Mouse (Mus musculus): ENCODE measurements around the gene Ccr10. TPM values are rescaled to one million over a fixed set of nuclear protein-coding genes. Genes with fewer than 3 reads are reported as not detected.

Ccr10 gene
- not detected in 2 replicates for polyA plus RNA-seq (2011; ENCODE audit: insufficient read depth, insufficient read length, low read depth, missing spikeins)

DNA sequence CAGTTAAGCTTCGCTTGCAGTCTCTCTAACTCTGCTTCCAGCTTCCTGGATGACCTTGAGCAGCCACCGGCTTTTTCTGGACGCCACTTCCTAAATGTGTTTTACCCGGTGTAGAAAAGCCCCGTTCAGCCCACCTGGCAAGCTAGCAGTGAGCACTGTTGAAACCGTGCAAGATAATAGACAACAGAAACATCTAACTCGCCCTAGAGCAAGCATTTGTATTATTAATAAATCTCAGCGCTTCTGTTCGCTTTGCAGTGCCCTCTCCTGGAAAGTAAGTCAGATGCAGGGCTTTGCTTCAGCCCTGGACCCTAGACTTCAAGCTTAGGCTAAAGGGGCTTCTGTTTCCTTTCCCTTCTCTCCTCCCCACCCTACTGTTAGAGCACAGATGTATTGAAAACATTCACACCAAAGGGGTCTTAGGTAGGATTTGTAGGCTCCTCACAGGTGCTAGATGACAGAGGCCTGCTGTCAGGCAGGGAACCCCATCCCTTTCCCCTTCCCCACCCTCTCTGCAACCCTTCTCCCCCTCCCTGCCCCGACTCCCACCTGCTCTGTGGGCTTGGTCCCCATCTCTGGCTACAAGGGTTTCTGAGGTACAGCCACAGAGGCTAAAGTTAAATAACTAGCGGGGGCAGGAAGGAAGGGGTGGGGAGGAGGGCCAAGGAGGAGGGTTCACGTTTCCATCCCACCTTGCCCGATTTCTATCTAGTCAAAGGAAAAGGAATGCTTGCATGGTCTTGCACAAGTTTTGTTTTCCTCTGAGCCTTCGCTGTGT lies at the start of gene Ccr10:
Gene Ccr10 (minus strand): TSS at position 593 of the 778 bp plus-strand sequence.
- Histone ChIP-seq H3K27ac (ENCODE audit: insufficient read depth, low read length) (no peak within 1 kb of the TSS), H3K27me3 (ENCODE audit: control insufficient read depth, insufficient read depth, low read length, poor library complexity, severe bottlenecking) (peaks cover 9% of the 10 kb centered on the region), H3K4me1 (ENCODE audit: control insufficient read depth, insufficient read depth, low read length) (no peaks in the 10 kb centered on the region), H3K9me3 (replicated peaks; ENCODE audit: control insufficient read depth, insufficient read depth, low read length, poor library complexity, severe bottlenecking) (no peaks in the 10 kb centered on the region), H3K36me3 (ENCODE audit: control insufficient read depth, insufficient read depth, low read length, poor library complexity, severe bottlenecking) (no peaks in the 10 kb centered on the region), H3K4me3 (ENCODE audit: low read depth, low read length) (peak within 1 kb of the TSS; percentile 52), H3K9ac (ENCODE audit: low read depth, poor library complexity, severe bottlenecking) (no peak within 1 kb of the TSS)
- TF ChIP-seq EP300 (IDR thresholded peaks at IDR 0.05; ENCODE audit: insufficient read depth, low read depth, low read length) (no peak), CTCF (IDR thresholded peaks at IDR 0.05; ENCODE audit: low read depth, low read length) (peak; percentile 5), POLR2A (IDR thresholded peaks at IDR 0.05; ENCODE audit: insufficient read depth, low read length) (no peak)

DNA sequence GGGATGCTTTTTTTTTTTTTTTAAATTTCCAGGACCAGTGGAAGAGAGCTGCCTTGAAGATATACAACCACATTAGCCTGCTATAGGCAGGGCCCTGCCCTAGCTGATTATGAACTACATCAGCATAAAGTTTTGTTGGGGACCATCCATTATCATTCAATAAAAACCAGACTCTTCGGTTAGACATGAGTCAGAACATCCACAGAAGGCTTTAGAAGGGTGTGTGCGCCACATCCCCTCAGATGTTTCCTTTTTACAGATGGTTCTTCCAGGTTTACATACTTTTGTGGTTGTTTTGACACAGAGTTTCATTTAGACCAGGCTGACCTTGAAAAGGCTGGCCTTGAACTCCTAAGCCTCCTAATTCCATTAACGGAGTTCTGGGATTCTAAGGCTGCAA lies 49.1 kb upstream of the Ccr10 start:
- TF ChIP-seq POLR2A (IDR thresholded peaks at IDR 0.05; ENCODE audit: insufficient read depth, low read length) (no peak), EP300 (IDR thresholded peaks at IDR 0.05; ENCODE audit: insufficient read depth, low read depth, low read length) (no peak), CTCF (IDR thresholded peaks at IDR 0.05; ENCODE audit: low read depth, low read length) (no peak)
- Histone ChIP-seq H3K27ac (ENCODE audit: insufficient read depth, low read length) (no peak overlapping the region), H3K4me3 (ENCODE audit: low read depth, low read length) (no peak overlapping the region), H3K9me3 (replicated peaks; ENCODE audit: control insufficient read depth, insufficient read depth, low read length, poor library complexity, severe bottlenecking) (no peaks in the 10 kb centered on the region), H3K4me1 (ENCODE audit: control insufficient read depth, insufficient read depth, low read length) (no peaks in the 10 kb centered on the region), H3K9ac (ENCODE audit: low read depth, poor library complexity, severe bottlenecking) (no peak overlapping the region), H3K27me3 (ENCODE audit: control insufficient read depth, insufficient read depth, low read length, poor library complexity, severe bottlenecking) (no peaks in the 10 kb centered on the region), H3K36me3 (ENCODE audit: control insufficient read depth, insufficient read depth, low read length, poor library complexity, severe bottlenecking) (no peaks in the 10 kb centered on the region)

GRCm38 (mm10) chr11:101221306-101221986 lies 46.2 kb upstream of the Ccr10 start:
- Histone ChIP-seq H3K36me3 (ENCODE audit: control insufficient read depth, insufficient read depth, low read length, poor library complexity, severe bottlenecking) (peaks cover 10% of the 10 kb centered on the region), H3K9ac (ENCODE audit: low read depth, poor library complexity, severe bottlenecking) (no peak overlapping the region), H3K4me1 (ENCODE audit: control insufficient read depth, insufficient read depth, low read length) (no peaks in the 10 kb centered on the region), H3K27me3 (ENCODE audit: control insufficient read depth, insufficient read depth, low read length, poor library complexity, severe bottlenecking) (no peaks in the 10 kb centered on the region), H3K9me3 (replicated peaks; ENCODE audit: control insufficient read depth, insufficient read depth, low read length, poor library complexity, severe bottlenecking) (no peaks in the 10 kb centered on the region), H3K27ac (ENCODE audit: insufficient read depth, low read length) (no peak overlapping the region), H3K4me3 (ENCODE audit: low read depth, low read length) (no peak overlapping the region)
- TF ChIP-seq EP300 (IDR thresholded peaks at IDR 0.05; ENCODE audit: insufficient read depth, low read depth, low read length) (no peak), CTCF (IDR thresholded peaks at IDR 0.05; ENCODE audit: low read depth, low read length) (no peak), POLR2A (IDR thresholded peaks at IDR 0.05; ENCODE audit: insufficient read depth, low read length) (no peak)

GRCm38 (mm10) chr11:101220853-101221252 lies 45.6 kb upstream of the Ccr10 start:
- H3K27me3 ChIP-seq (ENCODE audit: control insufficient read depth, insufficient read depth, low read length, poor library complexity, severe bottlenecking): no peaks in the 10 kb centered on the region

GRCm38 (mm10) chr11:101218436-101219055 lies 43.3 kb upstream of the Ccr10 start:
- Histone ChIP-seq H3K4me3 (ENCODE audit: low read depth, low read length) (no peak overlapping the region), H3K9me3 (replicated peaks; ENCODE audit: control insufficient read depth, insufficient read depth, low read length, poor library complexity, severe bottlenecking) (no peaks in the 10 kb centered on the region), H3K4me1 (ENCODE audit: control insufficient read depth, insufficient read depth, low read length) (no peaks in the 10 kb centered on the region), H3K36me3 (ENCODE audit: control insufficient read depth, insufficient read depth, low read length, poor library complexity, severe bottlenecking) (peaks cover 30% of the 10 kb centered on the region), H3K9ac (ENCODE audit: low read depth, poor library complexity, severe bottlenecking) (no peak overlapping the region), H3K27me3 (ENCODE audit: control insufficient read depth, insufficient read depth, low read length, poor library complexity, severe bottlenecking) (no peaks in the 10 kb centered on the region), H3K27ac (ENCODE audit: insufficient read depth, low read length) (no peak overlapping the region)
- TF ChIP-seq EP300 (IDR thresholded peaks at IDR 0.05; ENCODE audit: insufficient read depth, low read depth, low read length) (no peak), POLR2A (IDR thresholded peaks at IDR 0.05; ENCODE audit: insufficient read depth, low read length) (no peak), CTCF (IDR thresholded peaks at IDR 0.05; ENCODE audit: low read depth, low read length) (no peak)

More at GRCm38 (mm10) chr11:101220853-101221252, 45.6 kb upstream of the Ccr10 start:
- Histone ChIP-seq H3K4me1 (ENCODE audit: control insufficient read depth, insufficient read depth, low read length) (no peaks in the 10 kb centered on the region), H3K4me3 (ENCODE audit: low read depth, low read length) (no peak overlapping the region), H3K9ac (ENCODE audit: low read depth, poor library complexity, severe bottlenecking) (no peak overlapping the region), H3K9me3 (replicated peaks; ENCODE audit: control insufficient read depth, insufficient read depth, low read length, poor library complexity, severe bottlenecking) (no peaks in the 10 kb centered on the region), H3K36me3 (ENCODE audit: control insufficient read depth, insufficient read depth, low read length, poor library complexity, severe bottlenecking) (peaks cover 13% of the 10 kb centered on the region), H3K27ac (ENCODE audit: insufficient read depth, low read length) (no peak overlapping the region)
- TF ChIP-seq EP300 (IDR thresholded peaks at IDR 0.05; ENCODE audit: insufficient read depth, low read depth, low read length) (no peak), POLR2A (IDR thresholded peaks at IDR 0.05; ENCODE audit: insufficient read depth, low read length) (no peak)

All from ES-Bruce4 (cell line).